ENCODE assay signal across 8 mouse cellular contexts in the genomic region with DNA sequence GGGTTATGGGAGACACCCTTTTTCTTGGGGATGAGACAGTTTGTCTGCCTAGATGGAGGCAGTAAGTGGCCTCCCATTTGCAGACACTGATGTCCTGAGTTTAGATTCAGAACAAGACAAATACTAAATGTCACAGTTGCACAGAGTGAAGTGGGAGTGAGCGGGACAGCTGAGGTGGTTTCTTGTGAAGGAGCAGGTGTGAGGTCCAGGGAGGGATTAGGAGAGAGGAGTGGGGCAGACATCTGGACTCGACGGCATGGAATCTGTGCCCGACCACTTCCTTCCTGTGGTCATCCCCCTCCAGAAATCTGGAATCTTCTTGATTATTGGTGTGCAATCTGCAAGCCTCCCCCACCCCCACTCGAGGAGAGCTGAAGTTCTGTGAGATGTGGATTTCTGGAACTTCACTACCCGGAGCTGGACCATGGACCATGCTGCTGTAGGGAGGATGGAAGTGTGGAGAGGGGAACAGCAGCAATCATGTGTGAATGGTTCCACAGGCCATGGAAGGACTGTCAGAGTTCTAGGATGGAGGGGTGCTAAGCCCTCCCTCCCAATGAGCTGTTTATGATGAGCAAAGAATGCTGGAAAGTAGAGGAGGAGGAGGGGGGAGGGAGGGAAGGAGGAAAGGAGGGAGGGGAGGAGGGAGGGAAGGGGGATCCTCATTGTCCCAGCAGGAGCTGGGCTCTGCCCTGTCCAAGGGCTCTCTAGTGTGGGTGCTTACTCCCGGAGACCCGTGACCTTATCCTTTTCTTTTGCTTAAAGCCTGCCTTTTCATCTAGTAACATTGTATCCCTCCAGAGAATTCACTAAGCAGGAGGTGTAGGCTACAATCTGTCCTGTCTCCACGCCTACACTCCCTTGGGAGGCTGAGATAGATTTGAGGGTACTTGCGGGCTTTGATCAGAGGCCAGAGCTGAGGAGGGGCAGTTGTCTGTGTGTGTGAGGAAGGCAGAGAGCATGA. TPM values are rescaled to one million over a fixed set of nuclear protein-coding genes. Genes with fewer than 3 reads are reported as not detected.
DNase-seq lines count a peak whose midpoint lies in the region.

No protein-coding gene starts in this region.

- peaks cover 45% of the 10 kb centered on the region for H3K4me1 ChIP-seq in limb, embryonic 10.5 days

- H3K36me3 ChIP-seq in limb, embryonic 10.5 days = no peaks in the 10 kb centered on the region

- no peak overlapping the region for H3K4me3 ChIP-seq in limb, embryonic 10.5 days

- H3K9me3 ChIP-seq in limb, embryonic 10.5 days (replicated peaks) = no peaks in the 10 kb centered on the region

- WGBS in limb, embryonic 10.5 days = 34% methylated on average over 10 of the region's 10 CpGs

- peak; percentile 41 for DNase-seq in cerebellum, adult 11-12 months
- no peak for DNase-seq in cerebellum, adult 9-11 months
- DNase-seq in kidney, postnatal 10 days = peak; percentile 26
- no peak for DNase-seq in kidney, postnatal 25 days
- DNase-seq in limb, embryonic 10.5 days (ENCODE audit: low spot score) = no peak
- peak; percentile 39 for DNase-seq in retina, embryonic 14.5 days (ENCODE audit: low spot score)
- no peak for DNase-seq in gastrocnemius, adult 18-20 months (ENCODE audit: low spot score)
- no peak for DNase-seq in layer of hippocampus, postnatal 25 days (ENCODE audit: extremely low spot score in 1 of 2, low spot score in 1 of 2)

- peak overlapping the region; percentile 12 for H3K27ac ChIP-seq in limb, embryonic 10.5 days

- no peaks in the 10 kb centered on the region for H3K27me3 ChIP-seq in limb, embryonic 10.5 days (ENCODE audit: low read depth, poor library complexity, severe bottlenecking)

RNA-seq across cellular contexts. Expression of a gene that starts 56.8 kb away (rescaled TPM):
- 34.2 and 35.3 TPM in 2 replicates for polyA plus RNA-seq in limb, embryonic 10.5 days (2016; fragmentation: Nextera tagmentation; extraction: Ambion mirVana)
- 1 to 10 TPM; 6.0 to 6.4 TPM for total RNA-seq in gastrocnemius, adult 18-20 months (2021)
- total RNA-seq in layer of hippocampus, postnatal 25 days (2021) = 10 to 100 TPM; 54.9 to 65.3 TPM

Comparison
In these comparisons a context has a peak if more than half of its experiments do, and no peak if none do; other contexts are left out.
1. DNase-seq: peak in cerebellum, adult 11-12 months (single experiment), kidney, postnatal 10 days (single experiment) and retina, embryonic 14.5 days (single experiment); none in cerebellum, adult 9-11 months (single experiment), kidney, postnatal 25 days (0 of 2), limb, embryonic 10.5 days (single experiment), gastrocnemius, adult 18-20 months (single experiment) and layer of hippocampus, postnatal 25 days (0 of 2).
2. RNA of a gene that starts 56.8 kb away (total RNA-seq): 54.9 to 65.3 TPM in layer of hippocampus, postnatal 25 days; 6.0 to 6.4 TPM in gastrocnemius, adult 18-20 months; every median in the first group is over 4 times any median in the second.